Mouse (Mus musculus): ENCODE measurements around the gene Il4ra.

The Il4ra gene

GRCm38 (mm10) chr7:125607384-125608182 lies 55.7 kb downstream of the Il4ra start:
- in situ Hi-C loops (cut with MboI; ENCODE audit: low pct_unique_long_range_greater_than_20kb in 1 of 2, low sequenced_read_pairs in 2 of 2, unreplicated experiment in 1 of 2) = no loop called here

- in situ Hi-C loops (cut with MboI; ENCODE audit: low pct_unique_long_range_greater_than_20kb in 1 of 2, low sequenced_read_pairs in 2 of 2, unreplicated experiment in 1 of 2) = no loop called here
Measured at GRCm38 (mm10) chr7:125608183-125608688, 56.3 kb downstream of the Il4ra start.

- in situ Hi-C loops (cut with MboI; ENCODE audit: low pct_unique_long_range_greater_than_20kb in 1 of 2, low sequenced_read_pairs in 2 of 2, unreplicated experiment in 1 of 2) = no loop called here
Measured at GRCm38 (mm10) chr7:125613579-125613978, 61.7 kb downstream of the Il4ra start.

- in situ Hi-C loops (cut with MboI; ENCODE audit: low pct_unique_long_range_greater_than_20kb in 1 of 2, low sequenced_read_pairs in 2 of 2, unreplicated experiment in 1 of 2) = no loop called here
Measured at GRCm38 (mm10) chr7:125615453-125615852, 63.5 kb downstream of the Il4ra start.

GRCm38 (mm10) chr7:125618016-125618415 lies 66.1 kb downstream of the Il4ra start:
- in situ Hi-C loops (cut with MboI; ENCODE audit: low pct_unique_long_range_greater_than_20kb in 1 of 2, low sequenced_read_pairs in 2 of 2, unreplicated experiment in 1 of 2) = no loop called here

GRCm38 (mm10) chr7:125620077-125620476 lies 68.2 kb downstream of the Il4ra start:
- in situ Hi-C loops (cut with MboI; ENCODE audit: low pct_unique_long_range_greater_than_20kb in 1 of 2, low sequenced_read_pairs in 2 of 2, unreplicated experiment in 1 of 2) = no loop called here

- in situ Hi-C loops (cut with MboI; ENCODE audit: low pct_unique_long_range_greater_than_20kb in 1 of 2, low sequenced_read_pairs in 2 of 2, unreplicated experiment in 1 of 2) = no loop called here
Measured at GRCm38 (mm10) chr7:125622741-125623685, 71.1 kb downstream of the Il4ra start.

GRCm38 (mm10) chr7:125625219-125625618 lies 73.3 kb downstream of the Il4ra start:
- in situ Hi-C loops (cut with MboI; ENCODE audit: low pct_unique_long_range_greater_than_20kb in 1 of 2, low sequenced_read_pairs in 2 of 2, unreplicated experiment in 1 of 2) = no loop called here

- in situ Hi-C loops (cut with MboI; ENCODE audit: low pct_unique_long_range_greater_than_20kb in 1 of 2, low sequenced_read_pairs in 2 of 2, unreplicated experiment in 1 of 2) = no loop called here
Measured at GRCm38 (mm10) chr7:125625829-125626228, 73.9 kb downstream of the Il4ra start.

All from mouse embryonic stem cell (cell line).